Mouse (Mus musculus): Measurements from ENCODE around the gene Fhad1. TPM values are rescaled to one million over a fixed set of nuclear protein-coding genes. Genes with fewer than 3 reads are reported as not detected.

Fhad1 gene
- polyA plus RNA-seq, 1 experiment: 0.95 TPM

DNA sequence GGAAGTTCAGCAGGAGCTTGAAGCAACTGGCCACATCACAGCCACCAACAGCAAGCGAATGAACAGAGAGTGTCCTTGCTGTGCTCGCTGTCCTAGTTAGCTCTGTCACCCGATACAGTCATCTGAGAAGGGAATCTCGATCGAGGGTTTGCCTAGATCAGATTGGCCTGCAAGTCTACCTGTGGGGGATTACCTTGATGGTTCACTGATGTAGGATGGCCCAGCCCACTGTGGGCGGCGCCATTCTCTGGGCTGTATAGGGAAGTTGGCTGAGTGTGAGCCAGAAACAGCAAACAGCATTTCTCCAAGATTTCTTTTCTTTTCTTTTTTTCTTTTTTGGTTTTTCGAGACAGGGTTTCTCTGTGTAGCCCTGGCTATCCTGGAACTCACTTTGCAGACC lies 150.4 kb downstream of the Fhad1 start:
- DNase-seq (ENCODE audit: low spot score): no peak

DNA sequence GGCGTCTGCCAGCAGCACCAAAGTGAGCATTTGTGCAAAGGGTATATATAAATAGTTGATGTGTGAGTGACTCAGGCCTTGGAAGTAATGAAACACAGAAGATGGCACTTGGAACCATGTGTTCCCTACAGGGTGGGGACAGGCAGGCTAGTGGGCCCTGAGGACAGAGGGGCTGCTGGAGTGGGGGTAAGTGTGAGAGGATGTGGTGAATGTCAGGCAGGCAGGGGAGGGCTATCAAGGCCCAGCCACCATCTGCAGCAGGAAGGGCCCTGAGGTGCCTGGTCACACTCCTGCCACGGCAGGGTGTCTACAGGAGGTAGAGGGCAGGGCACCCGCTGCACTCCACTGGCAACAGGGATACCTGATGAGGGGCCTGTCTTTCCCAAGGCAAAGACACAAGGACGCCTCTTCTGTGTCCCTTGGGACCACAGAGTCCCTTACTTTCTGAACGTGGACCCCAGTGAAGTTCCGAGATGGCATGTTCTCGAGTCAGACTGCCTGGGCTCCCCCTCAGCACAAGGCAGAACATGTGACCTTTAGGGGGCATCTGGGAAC lies 151.1 kb downstream of the Fhad1 start:
- no peak for DNase-seq (ENCODE audit: low spot score)

GRCm38 (mm10) chr4:141862867-141863266 lies 152.0 kb downstream of the Fhad1 start:
- no peak for DNase-seq (ENCODE audit: low spot score)

- DNase-seq (ENCODE audit: low spot score): no peak
Observed at GRCm38 (mm10) chr4:141861591-141862295, 153.1 kb downstream of the Fhad1 start.

DNA sequence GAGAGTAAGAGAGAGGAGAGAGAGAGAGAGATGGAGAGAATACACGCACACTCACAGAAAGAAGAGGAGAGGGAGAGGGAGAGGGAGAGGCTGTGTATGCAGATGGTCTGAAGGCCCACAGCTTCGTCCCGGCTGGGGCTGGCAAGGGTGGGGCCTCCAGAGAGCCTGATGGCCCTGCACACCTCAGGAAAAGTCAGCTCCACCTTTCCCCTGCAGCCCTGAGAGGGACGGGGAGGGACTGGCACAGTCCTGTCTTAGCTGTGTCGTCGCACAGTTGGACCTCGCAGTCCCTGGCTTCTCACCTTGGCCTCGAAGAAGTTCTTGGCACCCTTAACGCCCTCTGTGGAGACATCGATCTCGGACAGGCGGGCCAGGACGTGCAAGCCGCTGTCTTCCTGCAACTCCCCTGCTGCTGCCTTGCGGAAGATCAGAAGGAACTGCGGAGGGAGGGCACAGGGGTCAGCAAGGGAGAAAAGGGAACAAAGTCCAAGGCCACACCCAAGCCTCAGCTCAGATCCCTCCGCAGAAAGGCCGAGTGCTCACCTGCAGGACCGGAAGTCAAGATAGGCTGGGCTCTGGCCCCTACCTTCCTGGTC lies 154.5 kb downstream of the Fhad1 start:
- no peak for DNase-seq (ENCODE audit: low spot score)

- DNase-seq (ENCODE audit: low spot score): no peak
Observed at GRCm38 (mm10) chr4:141859351-141859750, 155.5 kb downstream of the Fhad1 start.

- DNase-seq (ENCODE audit: low spot score): no peak
Observed at GRCm38 (mm10) chr4:141858501-141858900, 156.4 kb downstream of the Fhad1 start.

DNA sequence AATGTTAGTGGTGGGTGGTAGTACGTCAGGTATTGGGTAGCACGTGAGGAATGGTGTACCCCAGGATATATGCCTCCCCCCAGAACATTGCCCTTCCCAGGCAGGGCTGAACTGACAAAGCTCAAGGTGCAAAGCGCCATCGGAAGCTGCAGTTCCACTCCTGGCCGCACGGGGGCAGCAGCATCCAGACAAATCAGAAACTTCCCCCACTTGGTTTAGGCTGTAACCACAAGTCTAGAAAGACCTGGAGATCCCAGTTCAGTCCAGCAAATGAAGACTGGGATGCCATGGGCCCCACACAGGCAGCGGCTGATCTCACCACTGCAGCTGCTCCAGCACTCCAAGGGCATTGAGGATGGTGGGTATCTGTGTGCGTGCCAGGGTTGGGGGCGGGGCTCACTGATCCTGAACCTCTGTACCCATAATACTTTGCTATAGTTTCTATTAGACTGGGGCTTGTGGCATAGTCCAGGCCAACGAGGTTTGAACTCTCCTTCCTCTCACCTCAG lies 157.4 kb downstream of the Fhad1 start:
- DNase-seq (ENCODE audit: low spot score): peak; percentile 74

DNA sequence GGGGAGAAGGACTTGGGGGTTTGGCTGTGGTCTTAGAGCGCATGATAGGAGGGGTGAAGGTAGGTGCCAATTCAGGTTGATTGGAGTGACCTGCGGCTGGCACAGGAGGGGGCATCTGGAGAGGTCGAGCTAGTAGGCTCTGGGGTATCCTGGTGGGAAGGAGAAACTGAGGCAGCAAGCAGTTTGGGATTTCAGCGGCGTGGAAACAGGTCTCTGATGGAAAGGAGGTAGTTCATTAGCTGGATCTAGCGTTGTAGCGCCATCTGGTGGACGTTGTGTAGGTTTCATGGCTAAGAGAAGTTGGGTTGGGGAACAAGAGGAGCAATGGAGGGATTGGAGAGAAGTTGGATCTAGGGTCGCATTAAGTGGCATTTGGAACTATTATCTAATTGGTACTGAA lies 161.4 kb downstream of the Fhad1 start:
- no peak for DNase-seq (ENCODE audit: low spot score)

- DNase-seq (ENCODE audit: low spot score): no peak
Observed at GRCm38 (mm10) chr4:141845999-141846398, 168.9 kb downstream of the Fhad1 start, which contains the start of gene Ctrc. TSS of gene Ctrc (minus strand) at chr4:141846359.

Other genes starting within 250 kb of the Fhad1 start
- 12.8 and 13.0 TPM in 2 replicates for gene Dnajc16, start 224.2 kb downstream of the Fhad1 start, polyA plus RNA-seq (2012; rRNA removed)
- gene Casp9, start 221.5 kb downstream of the Fhad1 start, polyA plus RNA-seq (2012; rRNA removed): 15.7 and 16.9 TPM in 2 replicates
- gene Cela2a, start 188.9 kb downstream of the Fhad1 start, polyA plus RNA-seq (2012; rRNA removed): 0.29 and 1.3 TPM in 2 replicates
- not detected in 2 replicates for gene Ctrc, start 168.7 kb downstream of the Fhad1 start, polyA plus RNA-seq (2012; rRNA removed)
- gene Efhd2, start 140.2 kb downstream of the Fhad1 start, polyA plus RNA-seq (2012; rRNA removed): 79.2 and 95.6 TPM in 2 replicates
- gene Tmem51, start 69.2 kb upstream of the Fhad1 start, polyA plus RNA-seq (2012; rRNA removed): 39.8 and 44.9 TPM in 2 replicates
- 13.8 and 15.9 TPM in 2 replicates for gene Kazn, start 224.3 kb upstream of the Fhad1 start, polyA plus RNA-seq (2012; rRNA removed)